Mouse (Mus musculus): ENCODE data around the gene Trh. TPM values are rescaled to one million over a fixed set of nuclear protein-coding genes. Genes with fewer than 3 reads are reported as not detected.

The Trh gene
- 3.7 and 6.3 TPM in 2 replicates for polyA plus RNA-seq (2015; fragmentation: Nextera tagmentation; extraction: Ambion mirVana)

- 2% methylated on average over 31 of the region's 31 CpGs for WGBS
Observed at GRCm38 (mm10) chr6:92244591-92244990, at the start of gene Trh. Trh (minus strand) TSS chr6:92244650.

GRCm38 (mm10) chr6:92290826-92291225 lies 46.4 kb upstream of the Trh start:
- Histone ChIP-seq H3K9me3 (no peaks in the 10 kb centered on the region), H3K4me2 (no peak overlapping the region), H3K36me3 (replicated peaks) (no peaks in the 10 kb centered on the region), H3K27ac (no peak overlapping the region), H3K9ac (no peak overlapping the region), H3K4me1 (peaks cover 3% of the 10 kb centered on the region; the same call in 1 of the 2 replicates), H3K4me3 (no peak overlapping the region), H3K27me3 (replicated peaks) (no peaks in the 10 kb centered on the region)
- WGBS, result 92% methylated on average over 3 of the region's 3 CpGs
- ATAC-seq (replicated peaks), result no peak

More at GRCm38 (mm10) chr6:92244591-92244990, at the start of gene Trh:
- Histone ChIP-seq H3K36me3 (replicated peaks) (no peaks in the 10 kb centered on the region), H3K4me2 (peak within 1 kb of the TSS; percentile 74), H3K4me3 (peak within 1 kb of the TSS; percentile 40), H3K27ac (no peak within 1 kb of the TSS), H3K27me3 (replicated peaks) (peaks cover 29% of the 10 kb centered on the region), H3K9me3 (no peaks in the 10 kb centered on the region), H3K4me1 (peaks cover 3% of the 10 kb centered on the region; the same call in 1 of the 2 replicates), H3K9ac (peak within 1 kb of the TSS; percentile 39)
- no peak for ATAC-seq (replicated peaks)

GRCm38 (mm10) chr6:92286889-92287288 lies 42.4 kb upstream of the Trh start:
- no peak overlapping the region for H3K27ac ChIP-seq
- H3K36me3 ChIP-seq (replicated peaks), result no peaks in the 10 kb centered on the region
- no peak overlapping the region for H3K4me3 ChIP-seq
- no peak overlapping the region for H3K9ac ChIP-seq
- WGBS, result 53% methylated on average over 4 of the region's 4 CpGs
- no peak for ATAC-seq (replicated peaks)
- no peak overlapping the region for H3K4me2 ChIP-seq
- H3K4me1 ChIP-seq, result peaks cover 3% of the 10 kb centered on the region; the same call in 1 of the 2 replicates
- no peaks in the 10 kb centered on the region for H3K9me3 ChIP-seq
- H3K27me3 ChIP-seq (replicated peaks), result no peaks in the 10 kb centered on the region

DNA sequence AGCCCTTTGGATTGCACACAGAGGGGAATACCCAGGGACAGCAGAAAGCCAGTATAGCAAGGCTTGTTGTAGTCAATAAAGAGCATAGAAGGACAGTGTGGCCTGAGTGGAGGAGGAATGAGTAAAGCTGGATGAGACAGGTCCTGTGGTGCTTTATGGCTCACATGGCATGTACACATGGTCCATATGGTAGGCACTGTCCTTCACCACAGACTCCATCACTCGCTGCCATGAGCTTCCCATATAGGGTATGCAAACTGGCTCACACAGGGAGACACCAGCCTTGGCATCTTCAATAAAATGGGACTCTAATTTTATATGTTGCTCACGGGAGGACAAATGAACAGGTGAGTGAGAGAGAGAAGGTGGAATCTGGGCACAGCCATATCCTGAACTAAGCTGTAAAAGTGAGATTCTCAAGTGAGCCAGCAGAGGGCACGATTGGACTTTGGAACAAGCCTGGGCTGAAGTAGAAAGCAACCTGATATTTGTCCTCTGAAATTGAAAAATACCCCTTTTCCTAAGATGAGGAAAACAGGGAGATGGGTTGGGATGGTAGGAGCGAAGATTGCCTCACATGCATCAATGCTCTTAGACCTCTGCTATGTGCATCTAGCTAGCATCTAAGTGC lies 41.9 kb upstream of the Trh start:
- Histone ChIP-seq H3K9me3 (no peaks in the 10 kb centered on the region), H3K27me3 (replicated peaks) (no peaks in the 10 kb centered on the region), H3K4me1 (peaks cover 3% of the 10 kb centered on the region; the same call in 1 of the 2 replicates), H3K27ac (no peak overlapping the region), H3K4me3 (no peak overlapping the region), H3K36me3 (replicated peaks) (no peaks in the 10 kb centered on the region), H3K4me2 (no peak overlapping the region), H3K9ac (no peak overlapping the region)
- peak; percentile 80 for ATAC-seq (replicated peaks)
- WGBS, result 22% methylated on average over 4 of the region's 4 CpGs

GRCm38 (mm10) chr6:92285559-92285958 lies 41.1 kb upstream of the Trh start:
- H3K9ac ChIP-seq, result no peak overlapping the region
- H3K27ac ChIP-seq, result no peak overlapping the region
- H3K9me3 ChIP-seq, result no peaks in the 10 kb centered on the region
- H3K4me3 ChIP-seq, result no peak overlapping the region
- no peak for ATAC-seq (replicated peaks)
- H3K27me3 ChIP-seq (replicated peaks), result no peaks in the 10 kb centered on the region
- peaks cover 3% of the 10 kb centered on the region; the same call in 1 of the 2 replicates for H3K4me1 ChIP-seq
- H3K4me2 ChIP-seq, result no peak overlapping the region
- 80% methylated on average over 4 of the region's 4 CpGs for WGBS
- H3K36me3 ChIP-seq (replicated peaks), result no peaks in the 10 kb centered on the region

- Histone ChIP-seq H3K4me3 (no peak overlapping the region), H3K27ac (no peak overlapping the region), H3K9me3 (no peaks in the 10 kb centered on the region), H3K4me2 (no peak overlapping the region), H3K36me3 (replicated peaks) (no peaks in the 10 kb centered on the region), H3K27me3 (replicated peaks) (no peaks in the 10 kb centered on the region), H3K9ac (no peak overlapping the region), H3K4me1 (no peaks in the 10 kb centered on the region)
- no peak for ATAC-seq (replicated peaks)
- WGBS, result 85% methylated on average over 1 of the region's 1 CpGs
Observed at GRCm38 (mm10) chr6:92277179-92277578, 32.7 kb upstream of the Trh start.

DNA sequence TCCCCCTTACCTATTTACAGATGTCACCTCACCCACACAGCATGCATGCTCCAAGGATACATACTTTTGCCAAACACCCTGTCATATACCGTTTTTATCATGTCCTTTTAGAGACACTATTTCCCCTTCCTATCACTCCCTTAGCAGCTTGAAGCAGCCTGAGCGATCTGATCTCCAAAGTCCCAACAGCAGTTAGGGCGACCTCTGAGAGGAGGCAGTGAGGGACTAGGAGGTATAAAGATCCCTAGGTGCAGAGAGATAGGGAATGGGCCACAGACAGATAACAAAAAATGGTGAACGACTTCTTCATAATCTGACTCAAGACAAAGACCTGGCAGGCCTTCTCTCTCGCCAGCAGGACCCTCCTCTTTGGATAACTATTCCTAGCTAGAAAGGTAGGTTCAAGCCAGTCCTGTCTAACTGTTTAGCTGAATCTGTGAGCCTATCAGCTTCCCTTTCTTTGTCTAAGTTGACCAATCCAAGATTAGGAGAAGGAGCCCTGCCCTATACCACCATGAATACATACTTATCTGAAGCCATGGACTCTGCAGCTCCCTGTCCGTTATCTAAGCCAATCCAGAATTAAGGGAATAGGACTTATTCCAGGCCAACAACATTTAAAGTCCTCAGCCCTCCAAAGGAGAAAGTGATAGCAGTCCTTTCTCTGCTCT lies 29.3 kb upstream of the Trh start:
- Histone ChIP-seq H3K4me2 (no peak overlapping the region), H3K4me3 (no peak overlapping the region), H3K27me3 (replicated peaks) (no peaks in the 10 kb centered on the region), H3K9ac (no peak overlapping the region), H3K27ac (no peak overlapping the region), H3K4me1 (no peaks in the 10 kb centered on the region), H3K9me3 (no peaks in the 10 kb centered on the region), H3K36me3 (replicated peaks) (no peaks in the 10 kb centered on the region)
- 82% methylated on average over 6 of the region's 6 CpGs for WGBS
- ATAC-seq (replicated peaks), result no peak

DNA sequence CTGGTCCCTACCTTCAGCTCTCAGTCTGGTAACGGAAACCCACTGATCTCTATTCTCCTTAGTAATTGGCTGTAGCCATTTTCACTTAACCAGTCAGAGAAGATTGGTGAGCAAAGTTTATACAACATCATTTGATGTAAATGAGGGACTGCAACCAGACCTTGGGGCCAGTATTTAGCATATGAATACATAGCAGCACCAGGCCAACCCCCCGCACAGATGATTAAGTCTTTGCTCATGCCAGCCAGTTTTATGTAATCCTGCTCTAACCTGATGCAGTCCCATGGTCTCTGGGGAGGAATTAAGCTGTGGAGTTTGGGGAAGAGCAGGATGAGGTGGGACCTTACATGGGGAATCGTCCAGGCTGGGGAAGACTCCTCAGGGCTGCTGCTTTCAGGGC lies 28.2 kb upstream of the Trh start:
- Histone ChIP-seq H3K4me3 (no peak overlapping the region), H3K27me3 (replicated peaks) (no peaks in the 10 kb centered on the region), H3K27ac (no peak overlapping the region), H3K9ac (no peak overlapping the region), H3K36me3 (replicated peaks) (no peaks in the 10 kb centered on the region), H3K9me3 (no peaks in the 10 kb centered on the region), H3K4me2 (no peak overlapping the region), H3K4me1 (no peaks in the 10 kb centered on the region)
- ATAC-seq (replicated peaks), result no peak
- 23% methylated on average over 3 of the region's 3 CpGs for WGBS

GRCm38 (mm10) chr6:92269019-92269418 lies 24.6 kb upstream of the Trh start:
- 11% methylated on average over 4 of the region's 4 CpGs for WGBS
- no peaks in the 10 kb centered on the region for H3K9me3 ChIP-seq
- no peaks in the 10 kb centered on the region for H3K4me1 ChIP-seq
- H3K27ac ChIP-seq, result no peak overlapping the region
- no peaks in the 10 kb centered on the region for H3K27me3 ChIP-seq (replicated peaks)
- no peak overlapping the region for H3K4me2 ChIP-seq
- no peaks in the 10 kb centered on the region for H3K36me3 ChIP-seq (replicated peaks)
- ATAC-seq (replicated peaks), result no peak
- H3K9ac ChIP-seq, result no peak overlapping the region
- H3K4me3 ChIP-seq, result no peak overlapping the region

GRCm38 (mm10) chr6:92268001-92268400 lies 23.6 kb upstream of the Trh start:
- Histone ChIP-seq H3K27ac (no peak overlapping the region), H3K36me3 (replicated peaks) (no peaks in the 10 kb centered on the region), H3K9me3 (no peaks in the 10 kb centered on the region), H3K4me1 (no peaks in the 10 kb centered on the region), H3K27me3 (replicated peaks) (no peaks in the 10 kb centered on the region), H3K4me2 (no peak overlapping the region), H3K9ac (no peak overlapping the region), H3K4me3 (no peak overlapping the region)
- 66% methylated on average over 1 of the region's 1 CpGs for WGBS
- ATAC-seq (replicated peaks), result no peak

DNA sequence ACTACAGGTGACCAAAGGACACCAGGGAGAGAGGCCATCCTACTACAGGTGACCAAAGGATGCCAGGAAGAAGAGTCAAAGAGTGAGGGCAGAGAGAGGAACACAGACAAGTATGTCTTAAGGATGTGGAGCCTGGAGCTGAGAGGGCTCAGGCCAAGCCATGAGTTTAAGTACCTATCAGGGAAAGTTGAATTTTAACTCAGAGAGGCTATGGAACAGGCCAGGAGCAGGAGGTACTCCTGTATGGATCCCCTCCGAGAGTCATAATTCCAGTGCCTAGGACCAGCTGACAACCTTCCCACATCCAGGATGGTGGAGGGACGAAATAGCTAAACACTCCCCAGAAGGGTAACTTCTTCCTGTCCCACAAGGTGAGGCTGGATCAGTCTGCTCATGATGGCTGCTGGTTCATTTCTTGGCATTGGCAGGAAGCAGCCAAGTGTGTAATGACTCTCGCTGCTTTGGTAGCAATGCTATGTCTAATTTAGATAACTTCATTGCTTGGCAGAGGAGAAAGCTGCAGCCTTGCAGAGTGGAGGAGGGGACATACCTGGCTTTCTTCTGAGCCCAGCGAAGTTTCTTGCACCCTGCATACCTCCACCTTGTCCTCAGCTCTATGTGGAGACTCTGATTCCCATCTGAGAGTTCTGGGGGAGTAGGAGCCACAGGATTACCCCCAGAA lies 16.9 kb upstream of the Trh start:
- H3K4me1 ChIP-seq, result no peaks in the 10 kb centered on the region
- H3K9ac ChIP-seq, result no peak overlapping the region
- no peak overlapping the region for H3K4me2 ChIP-seq
- H3K36me3 ChIP-seq (replicated peaks), result no peaks in the 10 kb centered on the region
- H3K27ac ChIP-seq, result no peak overlapping the region
- H3K27me3 ChIP-seq (replicated peaks), result no peaks in the 10 kb centered on the region
- 67% methylated on average over 4 of the region's 4 CpGs for WGBS
- H3K4me3 ChIP-seq, result no peak overlapping the region
- ATAC-seq (replicated peaks), result no peak
- H3K9me3 ChIP-seq, result no peaks in the 10 kb centered on the region

DNA sequence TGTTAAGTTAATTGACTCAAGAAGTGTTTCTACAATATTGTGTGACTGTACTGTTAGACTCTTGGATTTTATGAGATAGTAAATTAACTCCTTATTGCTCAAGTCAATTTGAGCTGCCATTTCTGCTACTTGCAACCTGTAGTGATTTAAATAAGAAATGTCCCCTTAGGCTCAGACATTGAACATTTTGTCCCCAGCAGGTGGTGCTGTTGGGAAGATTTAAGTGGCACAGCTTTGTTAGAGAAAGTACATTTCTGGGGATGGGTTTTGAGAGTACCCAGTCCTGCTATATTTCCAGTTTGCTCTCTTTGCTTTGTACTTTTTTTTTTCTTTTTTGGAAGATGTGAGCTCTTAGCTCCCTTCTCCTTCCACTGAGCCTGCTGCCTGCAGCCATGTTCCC lies 10.9 kb upstream of the Trh start:
- Histone ChIP-seq H3K4me3 (no peak overlapping the region), H3K9ac (no peak overlapping the region), H3K27ac (no peak overlapping the region), H3K4me1 (no peaks in the 10 kb centered on the region), H3K4me2 (no peak overlapping the region), H3K36me3 (replicated peaks) (no peaks in the 10 kb centered on the region), H3K27me3 (replicated peaks) (no peaks in the 10 kb centered on the region), H3K9me3 (no peaks in the 10 kb centered on the region)
- no peak for ATAC-seq (replicated peaks)

Data from midbrain, embryonic 15.5 days (tissue).